Mouse (Mus musculus) intestine, embryonic 16.5 days (tissue): ENCODE measurements at regions not wholly inside any gene's neighbourhood (a gene's known extent, or its start where the extent isn't known, plus 50 kb on each side); places are given as distances from the start of the nearest gene placed in this dataset.

ENCODE experiments used
- ATAC-seq: fragments of 200-750 bp; cut with Nextera tagmentation; 2 replicates; pipeline ENCODE4 v1.8.0; 2017; ENCODE audit warnings: moderate TSS enrichment, moderate library complexity
- H3K27ac ChIP-seq: fragments of 300-500 bp; sonication (generic); 2 replicates; pipeline ENCODE4 v1.5.1; 2014; ENCODE audit warnings: mild to moderate bottlenecking, low read length
- H3K27me3 ChIP-seq: fragments of 300-500 bp; sonication (generic); replicated peaks from 2 replicates; pipeline ENCODE4 v1.6.1; 2014; ENCODE audit warnings: low read length, control low read depth, mixed read lengths; ENCODE audit not compliant: control insufficient read depth, insufficient read depth
- H3K36me3 ChIP-seq: fragments of 300-500 bp; sonication (generic); 2 replicates; pipeline ENCODE4 v1.6.1; 2014; ENCODE audit warnings: low read length, control low read depth; ENCODE audit not compliant: control insufficient read depth, insufficient read depth
- H3K4me1 ChIP-seq: fragments of 300-500 bp; sonication (generic); 2 replicates; pipeline ENCODE4 v1.6.1; 2014; ENCODE audit warnings: low read length, control low read depth, mixed read lengths; ENCODE audit not compliant: control insufficient read depth, insufficient read depth
- H3K4me2 ChIP-seq: fragments of 300-500 bp; sonication (generic); 2 replicates; pipeline ENCODE4 v1.6.1; 2014; ENCODE audit warnings: low read depth, low read length, control low read depth
- H3K4me3 ChIP-seq: fragments of 300-500 bp; sonication (generic); 2 replicates; pipeline ENCODE4 v1.5.1; 2014; ENCODE audit warnings: mild to moderate bottlenecking, low read length
- H3K9ac ChIP-seq: fragments of 300-500 bp; sonication (generic); 2 replicates; pipeline ENCODE4 v1.6.1; 2014; ENCODE audit warnings: low read depth, low read length
- H3K9me3 ChIP-seq: fragments of 300-500 bp; sonication (generic); 2 replicates; pipeline ENCODE4 v1.6.1; 2016; ENCODE audit warnings: low read length, control low read depth; ENCODE audit not compliant: control insufficient read depth
- WGBS: fragments of 180-500 bp; shearing (Covaris S2); extraction: QIAGEN DNeasy Blood & Tissue Kit; methylation state at CpG from one replicate; pipeline ENCODE4 v1.1.7; 2014; 5-methylcytosine and 5-hydroxymethylcytosine counted together

GRCm38 (mm10) chr11:32928837-32929236 is 104.4 kb upstream of the Smim23 start:
- H3K9me3 ChIP-seq = no peaks in the 10 kb centered on the region
- peaks cover 5% of the 10 kb centered on the region; the same call in 1 of the 2 replicates for H3K4me1 ChIP-seq
- ATAC-seq = no peak
- no peak overlapping the region for H3K4me3 ChIP-seq
- H3K4me2 ChIP-seq = no peak overlapping the region
- 41% methylated on average over 2 of the region's 2 CpGs for WGBS
- no peaks in the 10 kb centered on the region for H3K27me3 ChIP-seq
- no peaks in the 10 kb centered on the region for H3K36me3 ChIP-seq
- H3K9ac ChIP-seq = no peak overlapping the region
- no peak overlapping the region for H3K27ac ChIP-seq

GRCm38 (mm10) chr11:32925421-32926271 is 101.2 kb upstream of the Smim23 start:
- WGBS = 6% methylated on average over 33 of the region's 33 CpGs
- peak overlapping the region; percentile 29 for H3K4me3 ChIP-seq
- peak overlapping the region; percentile 50 for H3K4me2 ChIP-seq
- H3K27me3 ChIP-seq = no peaks in the 10 kb centered on the region
- ATAC-seq = peak; percentile 92
- peaks cover 5% of the 10 kb centered on the region; the same call in 1 of the 2 replicates for H3K4me1 ChIP-seq
- H3K9me3 ChIP-seq = no peaks in the 10 kb centered on the region
- H3K27ac ChIP-seq = peak overlapping the region; percentile 65
- no peaks in the 10 kb centered on the region for H3K36me3 ChIP-seq
- peak overlapping the region; percentile 49 for H3K9ac ChIP-seq

- Histone ChIP-seq H3K4me3 (no peak overlapping the region), H3K36me3 (no peaks in the 10 kb centered on the region), H3K4me2 (no peak overlapping the region), H3K27ac (no peak overlapping the region), H3K27me3 (no peaks in the 10 kb centered on the region), H3K9me3 (no peaks in the 10 kb centered on the region), H3K9ac (no peak overlapping the region), H3K4me1 (peaks cover 5% of the 10 kb centered on the region; the same call in 1 of the 2 replicates)
- 71% methylated on average over 7 of the region's 7 CpGs for WGBS
- no peak for ATAC-seq
Measured at GRCm38 (mm10) chr11:32924932-32925331, 100.5 kb upstream of the Smim23 start.

GRCm38 (mm10) chr11:32913071-32913470 is 88.7 kb upstream of the Smim23 start:
- Histone ChIP-seq H3K27me3 (no peaks in the 10 kb centered on the region), H3K27ac (no peak overlapping the region), H3K4me3 (no peak overlapping the region), H3K9me3 (no peaks in the 10 kb centered on the region), H3K36me3 (no peaks in the 10 kb centered on the region), H3K4me2 (no peak overlapping the region), H3K4me1 (no peaks in the 10 kb centered on the region), H3K9ac (no peak overlapping the region)
- no peak for ATAC-seq
- WGBS = 81% methylated on average over 3 of the region's 3 CpGs

GRCm38 (mm10) chr11:32911791-32912190 is 87.4 kb upstream of the Smim23 start:
- Histone ChIP-seq H3K4me1 (peaks cover 6% of the 10 kb centered on the region; the same call in 1 of the 2 replicates), H3K27ac (no peak overlapping the region), H3K9me3 (no peaks in the 10 kb centered on the region), H3K4me2 (no peak overlapping the region), H3K4me3 (no peak overlapping the region), H3K27me3 (no peaks in the 10 kb centered on the region), H3K36me3 (no peaks in the 10 kb centered on the region), H3K9ac (no peak overlapping the region)
- ATAC-seq = no peak
- 83% methylated on average over 4 of the region's 4 CpGs for WGBS

GRCm38 (mm10) chr11:32908723-32909411 is 84.5 kb upstream of the Smim23 start:
- 81% methylated on average over 14 of the region's 14 CpGs for WGBS
- Histone ChIP-seq H3K4me1 (peaks cover 6% of the 10 kb centered on the region; the same call in 1 of the 2 replicates), H3K27ac (no peak overlapping the region), H3K36me3 (no peaks in the 10 kb centered on the region), H3K9me3 (no peaks in the 10 kb centered on the region), H3K4me2 (no peak overlapping the region), H3K9ac (no peak overlapping the region), H3K4me3 (no peak overlapping the region), H3K27me3 (no peaks in the 10 kb centered on the region)
- ATAC-seq = no peak

- no peaks in the 10 kb centered on the region for H3K9me3 ChIP-seq
Measured at GRCm38 (mm10) chr11:32907520-32908233, 83.3 kb upstream of the Smim23 start.

GRCm38 (mm10) chr11:32903970-32904369 is 79.6 kb upstream of the Smim23 start:
- no peak overlapping the region for H3K4me2 ChIP-seq

More at GRCm38 (mm10) chr11:32907520-32908233, 83.3 kb upstream of the Smim23 start:
- no peaks in the 10 kb centered on the region for H3K27me3 ChIP-seq
- peaks cover 9% of the 10 kb centered on the region; the same call in 1 of the 2 replicates for H3K4me1 ChIP-seq
- no peak overlapping the region for H3K9ac ChIP-seq
- no peaks in the 10 kb centered on the region for H3K36me3 ChIP-seq
- no peak overlapping the region for H3K27ac ChIP-seq
- ATAC-seq = no peak
- no peak overlapping the region for H3K4me3 ChIP-seq
- 37% methylated on average over 10 of the region's 10 CpGs for WGBS
- H3K4me2 ChIP-seq = no peak overlapping the region

GRCm38 (mm10) chr11:32903389-32903788 is 79.0 kb upstream of the Smim23 start:
- no peaks in the 10 kb centered on the region for H3K9me3 ChIP-seq
- no peak overlapping the region for H3K9ac ChIP-seq
- WGBS = 83% methylated on average over 3 of the region's 3 CpGs
- H3K4me1 ChIP-seq = peaks cover 9% of the 10 kb centered on the region; the same call in 1 of the 2 replicates
- no peak for ATAC-seq
- H3K27me3 ChIP-seq = no peaks in the 10 kb centered on the region
- no peak overlapping the region for H3K4me3 ChIP-seq
- no peaks in the 10 kb centered on the region for H3K36me3 ChIP-seq
- H3K27ac ChIP-seq = no peak overlapping the region
- H3K4me2 ChIP-seq = no peak overlapping the region

More at GRCm38 (mm10) chr11:32903970-32904369, 79.6 kb upstream of the Smim23 start:
- H3K4me1 ChIP-seq = peaks cover 9% of the 10 kb centered on the region; the same call in 1 of the 2 replicates
- H3K9ac ChIP-seq = no peak overlapping the region
- H3K27ac ChIP-seq = no peak overlapping the region
- ATAC-seq = no peak
- H3K4me3 ChIP-seq = no peak overlapping the region
- no peaks in the 10 kb centered on the region for H3K9me3 ChIP-seq
- H3K36me3 ChIP-seq = no peaks in the 10 kb centered on the region
- H3K27me3 ChIP-seq = no peaks in the 10 kb centered on the region
